Mouse (Mus musculus) gonadal fat pad, adult 2 months (tissue): ENCODE measurements around the gene Pramel1. TPM values are rescaled to one million over a fixed set of nuclear protein-coding genes. Genes with fewer than 3 reads are reported as not detected.

Experiments
- polyA plus RNA-seq: library from polyadenylated mRNA; depleted of rRNA; stranded (reverse); fragments of >200 nt; gene quantifications from 2 replicates; pipeline ENCODE4 v1.2.3, GENCODE M21; 2012; rRNA removed

Gene Pramel1
- polyA plus RNA-seq, 1 experiment, result not detected

Other genes with a start within 250 kb of the Pramel1 start
- 10.5 and 16.0 TPM in 2 replicates for gene Prdm2, start 181.4 kb upstream of the Pramel1 start, polyA plus RNA-seq
- 18.6 and 18.8 TPM in 2 replicates for gene Pdpn, start 94.9 kb upstream of the Pramel1 start, polyA plus RNA-seq
- not detected in 2 replicates for gene Lrrc38, start 44.7 kb upstream of the Pramel1 start, polyA plus RNA-seq
- 7.9 and 8.3 TPM in 2 replicates for gene Pramef8, start 18.0 kb downstream of the Pramel1 start, polyA plus RNA-seq
- not detected in 2 replicates for gene Oog4, start 55.9 kb downstream of the Pramel1 start, polyA plus RNA-seq
- not detected in 2 replicates for gene Gm13043, start 116.9 kb downstream of the Pramel1 start, polyA plus RNA-seq
- not detected in 2 replicates for gene Gm13040, start 141.5 kb downstream of the Pramel1 start, polyA plus RNA-seq
- not detected in 2 replicates for gene BC080695, start 157.3 kb downstream of the Pramel1 start, polyA plus RNA-seq
- not detected in 2 replicates for gene Gm13057, start 157.3 kb downstream of the Pramel1 start, polyA plus RNA-seq
- not detected in 2 replicates for gene Gm13083, start 220.6 kb downstream of the Pramel1 start, polyA plus RNA-seq